Mouse (Mus musculus) lung, adult 2 months (tissue): ENCODE results near the gene Lins1. TPM values are rescaled to one million over a fixed set of nuclear protein-coding genes. Genes with fewer than 3 reads are reported as not detected.

Experiments used
- DNase-seq: peaks from one replicate; pipeline ENCODE4 v3.0.0; 2022
- H3K4me1 ChIP-seq: fragments of 200-500 bp; 2 replicates; pipeline ENCODE4 v1.6.1; 2011; ENCODE audit warnings: low read length; ENCODE audit not compliant: control insufficient read depth, insufficient read depth
- H3K4me3 ChIP-seq: fragments of 200-500 bp; replicated peaks from 2 replicates; pipeline ENCODE3; 2011; ENCODE audit warnings: low read depth, mild to moderate bottlenecking, control low read depth, low read length; ENCODE audit errors: extremely low read depth
- CTCF ChIP-seq: fragments of 200-500 bp; IDR thresholded peaks from 2 replicates; pipeline ENCODE4 v1.5.1; 2011; ENCODE audit warnings: mild to moderate bottlenecking, low read length, control low read depth; ENCODE audit not compliant: insufficient read depth
- POLR2A ChIP-seq: fragments of 200-500 bp; IDR thresholded peaks from 2 replicates; pipeline ENCODE4 v1.6.1; 2011; ENCODE audit warnings: low read depth, mild to moderate bottlenecking, control low read depth, low read length, borderline replicate concordance; ENCODE audit errors: extremely low read depth
- WGBS: fragments of 180-500 bp; shearing (Covaris S2); methylation state at CpG from one replicate; pipeline ENCODE4 v1.1.7; 2018; 5-methylcytosine and 5-hydroxymethylcytosine counted together
- polyA plus RNA-seq: library from polyadenylated mRNA; depleted of rRNA; stranded (reverse); fragments of >200 nt; gene quantifications from 2 replicates; pipeline ENCODE4 v1.2.3, GENCODE M21; 2012

Gene Lins1
- polyA plus RNA-seq, 1 experiment, result 7.3 TPM

- DNase-seq, result no peak
- 89% methylated on average over 4 of the region's 4 CpGs for WGBS
- TF ChIP-seq CTCF (no peak), POLR2A (no peak)
- Histone ChIP-seq H3K4me1 (no peaks in the 10 kb centered on the region), H3K4me3 (no peak overlapping the region)
These were observed 34.8 kb downstream of the Lins1 start for GRCm38 (mm10) chr7:66724514-66724913.

GRCm38 (mm10) chr7:66724954-66725353, 35.3 kb downstream of the Lins1 start:
- no peak for DNase-seq
- WGBS, result 84% methylated on average over 6 of the region's 6 CpGs
- Histone ChIP-seq H3K4me1 (no peaks in the 10 kb centered on the region), H3K4me3 (no peak overlapping the region)
- TF ChIP-seq POLR2A (no peak), CTCF (no peak)

- H3K4me3 ChIP-seq, result no peak overlapping the region
- no peak for DNase-seq
- no peaks in the 10 kb centered on the region for H3K4me1 ChIP-seq
- 92% methylated on average over 6 of the region's 6 CpGs for WGBS
- TF ChIP-seq POLR2A (no peak), CTCF (no peak)
These were observed 38.4 kb downstream of the Lins1 start for GRCm38 (mm10) chr7:66728072-66728471.

GRCm38 (mm10) chr7:66729232-66729631, 39.5 kb downstream of the Lins1 start:
- WGBS, result 80% methylated on average over 2 of the region's 2 CpGs
- Histone ChIP-seq H3K4me3 (no peak overlapping the region), H3K4me1 (no peaks in the 10 kb centered on the region)
- no peak for DNase-seq
- TF ChIP-seq POLR2A (no peak), CTCF (no peak)

GRCm38 (mm10) chr7:66733431-66733830, 43.7 kb downstream of the Lins1 start:
- no peak for DNase-seq
- 95% methylated on average over 17 of the region's 17 CpGs for WGBS
- Histone ChIP-seq H3K4me1 (no peaks in the 10 kb centered on the region), H3K4me3 (no peak overlapping the region)
- TF ChIP-seq CTCF, result no peak
- no peak for TF ChIP-seq POLR2A

GRCm38 (mm10) chr7:66733882-66734281, 44.2 kb downstream of the Lins1 start:
- TF ChIP-seq POLR2A (no peak), CTCF (no peak)
- no peak overlapping the region for H3K4me3 ChIP-seq
- DNase-seq, result no peak
- WGBS, result 93% methylated on average over 11 of the region's 11 CpGs
- no peaks in the 10 kb centered on the region for H3K4me1 ChIP-seq

GRCm38 (mm10) chr7:66734466-66734865, 44.8 kb downstream of the Lins1 start:
- H3K4me1 ChIP-seq, result no peaks in the 10 kb centered on the region
- no peak for TF ChIP-seq POLR2A
- TF ChIP-seq CTCF, result no peak
- H3K4me3 ChIP-seq, result no peak overlapping the region
- no peak for DNase-seq
- 95% methylated on average over 4 of the region's 4 CpGs for WGBS

GRCm38 (mm10) chr7:66734993-66735392, 45.3 kb downstream of the Lins1 start:
- Histone ChIP-seq H3K4me1 (peaks cover under 1% of the 10 kb centered on the region), H3K4me3 (no peak overlapping the region)
- WGBS, result 72% methylated on average over 6 of the region's 6 CpGs
- no peak for DNase-seq
- TF ChIP-seq CTCF, result no peak
- TF ChIP-seq POLR2A, result no peak

GRCm38 (mm10) chr7:66737418-66737817, 47.7 kb downstream of the Lins1 start:
- DNase-seq, result no peak
- Histone ChIP-seq H3K4me1 (peaks cover 4% of the 10 kb centered on the region), H3K4me3 (no peak overlapping the region)
- TF ChIP-seq CTCF (no peak), POLR2A (no peak)
- WGBS, result 61% methylated on average over 4 of the region's 4 CpGs

- Histone ChIP-seq H3K4me1 (peaks cover 4% of the 10 kb centered on the region), H3K4me3 (no peak overlapping the region)
- TF ChIP-seq POLR2A, result no peak
- no peak for TF ChIP-seq CTCF
- 59% methylated on average over 5 of the region's 5 CpGs for WGBS
- DNase-seq, result no peak
These were observed 51.3 kb downstream of the Lins1 start for GRCm38 (mm10) chr7:66741008-66741407.
